Mouse (Mus musculus) naive thymus-derived CD4-positive, alpha-beta T cell, adult 5 months (primary cell): Measurements from ENCODE around the gene Marf1. TPM values are rescaled to one million over a fixed set of nuclear protein-coding genes. Genes with fewer than 3 reads are reported as not detected.

Experiments
- polyA plus RNA-seq: library from polyadenylated mRNA; unstranded; fragments of 100-300 nt; shearing (Covaris generic); gene quantifications from one replicate; pipeline ENCODE4 v1.2.1, GENCODE M21; 2017

The Marf1 gene
- 7.0 TPM for polyA plus RNA-seq

GRCm38 (mm10) chr16:14162988-14163416 lies at the start of gene Marf1, which contains the start of gene Nde1:
TSS of gene Marf1 (minus strand) at chr16:14163351.
TSS of gene Nde1 (plus strand) at chr16:14163275.

Other genes starting within 250 kb of the Marf1 start
- not detected for gene 2900011O08Rik, start 176.7 kb downstream of the Marf1 start, polyA plus RNA-seq
- gene Ifitm7, start 176.5 kb downstream of the Marf1 start, polyA plus RNA-seq = not detected
- 48.3 TPM for gene Nde1, start 76 bp downstream of the Marf1 start, polyA plus RNA-seq
- gene Myh11, start 128.0 kb upstream of the Marf1 start, polyA plus RNA-seq = not detected
- gene Fopnl, start 154.1 kb upstream of the Marf1 start, polyA plus RNA-seq = 81.3 TPM
- gene Abcc1, start 198.2 kb upstream of the Marf1 start, polyA plus RNA-seq = 31.6 TPM